Mouse (Mus musculus): ENCODE data around the gene Pbxip1. TPM values are rescaled to one million over a fixed set of nuclear protein-coding genes. Genes with fewer than 3 reads are reported as not detected.
A peak's percentile ranks its signal among the peaks of the same experiment; 100 is the strongest.

The Pbxip1 gene
- total RNA-seq, 2 experiments from 2014 or later, result 202 to 227 TPM

DNA sequence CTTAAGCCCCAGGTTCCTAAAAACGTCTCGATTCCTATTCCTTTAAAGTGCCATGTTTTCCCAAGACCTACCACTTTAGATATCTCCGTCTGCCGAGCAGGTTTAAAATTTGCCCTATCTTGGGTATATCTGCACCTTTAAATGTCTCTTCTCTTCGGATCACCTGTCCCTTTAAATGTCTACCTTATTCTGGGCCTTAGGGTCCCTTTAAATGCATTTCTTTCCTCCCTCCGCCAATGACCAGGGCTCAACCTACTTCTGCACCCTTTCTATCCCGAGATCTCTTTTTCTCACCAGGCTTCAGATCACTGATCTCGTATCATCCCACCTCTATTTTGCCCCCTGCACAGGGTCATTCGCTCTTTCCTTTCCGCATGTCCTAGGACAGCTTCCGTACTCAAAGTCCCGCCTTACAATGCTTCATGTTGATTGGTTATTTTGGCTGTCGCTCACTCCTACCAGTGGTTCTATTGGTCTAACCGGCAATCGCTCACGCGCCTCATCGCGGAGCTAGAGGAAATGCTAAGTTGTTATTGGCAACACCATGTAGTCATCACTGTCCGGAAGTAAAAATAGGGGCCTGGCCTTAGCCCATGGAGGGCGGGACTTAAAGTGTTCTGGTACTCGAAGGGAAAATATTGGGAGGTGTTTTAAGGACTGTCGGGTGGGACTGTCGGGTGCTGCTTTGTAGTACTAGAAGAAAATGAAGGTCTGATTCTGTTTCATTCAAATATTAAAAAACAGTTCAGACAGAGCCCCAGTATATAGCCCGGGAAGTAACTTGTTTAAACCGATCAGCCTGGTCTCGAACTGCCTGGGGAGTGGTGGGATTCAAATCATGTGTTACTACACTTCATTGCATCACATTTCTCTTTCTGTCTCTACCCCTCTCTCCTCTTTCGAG lies 24.8 kb upstream of the Pbxip1 start, which contains the start of gene Flad1:
Gene Flad1, minus strand, starts transcription at position 381 of the 904 bp plus-strand sequence.
- peak within 1 kb of the TSS; percentile 91 for H3K27ac ChIP-seq
- intact Hi-C loops (cut with DNase I), result loop anchor here (2.0 kb wide), 1 partner anchor 15 kb away; no protein-coding TSS in a partner anchor
- H3K4me3 ChIP-seq, result peak within 1 kb of the TSS; percentile 91
- peak; percentile 95 for DNase-seq
- TF ChIP-seq CTCF (IDR thresholded peaks at IDR 0.05), result no peak

DNA sequence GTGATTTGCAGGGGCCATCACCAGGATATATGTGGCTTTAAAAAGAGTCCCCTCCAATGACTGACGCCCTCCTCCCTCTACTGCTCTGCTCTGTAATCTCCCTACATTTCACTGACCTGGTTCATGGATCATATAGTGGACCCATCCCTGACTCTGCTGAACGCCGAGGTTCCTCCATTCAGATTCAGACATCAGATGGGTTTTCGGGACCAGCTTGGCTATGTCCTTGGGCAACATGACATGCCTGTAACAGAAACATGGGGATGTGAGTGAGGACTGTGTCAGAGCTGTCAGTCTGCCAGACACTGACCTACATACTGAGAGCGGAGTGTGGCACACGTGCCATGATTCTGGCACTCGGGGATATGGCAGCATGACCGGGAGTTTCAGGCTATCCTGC lies 20.3 kb upstream of the Pbxip1 start:
- H3K4me3 ChIP-seq, result no peak overlapping the region
- no peak for DNase-seq
- no peak overlapping the region for H3K27ac ChIP-seq
- TF ChIP-seq CTCF (IDR thresholded peaks at IDR 0.05), result no peak
- intact Hi-C loops (cut with DNase I), result no loop called here

DNA sequence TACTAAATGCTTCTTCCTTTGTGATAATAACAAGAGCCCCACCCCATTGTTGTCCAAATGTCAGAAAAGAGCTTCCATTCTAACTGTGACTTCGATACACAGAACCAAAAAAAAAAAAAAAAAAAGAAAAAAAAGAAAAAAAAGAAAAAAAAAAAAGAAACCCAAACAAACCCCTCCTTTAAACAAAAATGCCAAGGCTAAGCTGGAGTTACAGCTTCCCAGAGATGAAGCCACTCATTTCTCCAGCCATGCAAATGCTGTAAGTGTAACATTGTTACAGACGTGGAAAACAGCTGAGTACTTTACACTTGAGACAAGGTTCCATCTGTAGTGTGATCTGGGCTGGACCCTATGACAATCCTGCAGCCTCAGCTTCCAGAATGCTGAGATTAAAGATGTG lies 19.4 kb upstream of the Pbxip1 start:
- intact Hi-C loops (cut with DNase I), result no loop called here
- Histone ChIP-seq H3K4me3 (peak overlapping the region; percentile 85), H3K27ac (no peak overlapping the region)
- no peak for DNase-seq
- no peak for TF ChIP-seq CTCF (IDR thresholded peaks at IDR 0.05)

DNA sequence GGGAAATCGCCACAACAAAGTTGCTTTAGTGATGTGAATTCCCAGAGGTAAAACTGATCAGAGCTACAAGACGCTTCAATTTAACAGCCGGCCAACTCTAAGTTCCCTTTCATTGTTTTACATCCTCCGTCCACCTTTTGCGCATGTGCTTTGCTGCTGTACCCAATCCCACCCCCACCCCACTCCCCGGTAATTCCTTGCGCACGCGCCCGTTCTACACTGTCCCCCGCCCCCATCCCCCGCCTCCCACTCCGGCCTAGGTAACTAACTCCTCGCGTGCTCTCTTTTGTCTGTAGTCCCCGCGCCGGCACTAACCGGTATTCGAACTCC lies 18.7 kb upstream of the Pbxip1 start:
- Histone ChIP-seq H3K27ac (peak overlapping the region; percentile 94), H3K4me3 (peak overlapping the region; percentile 85)
- DNase-seq, result no peak
- no peak for TF ChIP-seq CTCF (IDR thresholded peaks at IDR 0.05)
- intact Hi-C loops (cut with DNase I), result no loop called here

DNA sequence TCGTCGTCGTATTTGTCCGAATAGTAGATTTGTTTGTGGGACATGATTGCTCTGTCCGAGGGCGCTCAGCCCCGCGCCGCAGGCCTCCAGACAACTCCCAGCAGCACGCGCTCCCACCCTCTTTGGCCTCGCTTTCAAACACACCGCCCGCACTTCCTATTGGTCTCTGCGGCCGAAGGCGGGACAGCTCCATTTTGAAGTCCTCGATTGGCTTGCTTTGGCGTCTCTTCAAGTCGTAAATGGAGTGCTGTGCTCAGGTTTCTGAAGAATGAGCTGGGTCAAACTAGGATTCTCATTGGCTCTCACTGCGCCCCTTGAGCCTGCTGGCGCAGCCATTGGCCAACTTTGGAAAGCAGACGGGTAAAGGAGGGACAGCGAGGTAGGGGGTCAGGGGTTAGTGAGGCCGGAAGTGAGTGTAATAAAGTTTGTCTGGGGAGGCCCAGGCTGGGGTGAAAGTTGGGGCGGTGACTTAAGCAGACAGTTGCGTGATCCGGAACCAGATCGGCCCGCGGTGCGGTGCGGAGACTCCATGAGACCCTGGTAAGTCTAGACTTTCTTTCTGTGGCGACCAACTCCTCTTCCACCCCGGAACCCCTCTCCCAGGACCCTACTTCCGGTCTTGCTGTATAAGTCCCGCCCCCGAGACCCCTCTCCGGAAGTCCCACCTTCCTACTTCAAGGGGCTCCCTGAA lies 18.2 kb upstream of the Pbxip1 start, which contains the start of the genes Cks1b and Shc1:
Gene Cks1b, minus strand, starts transcription at position 214 of the 691 bp plus-strand sequence.
Gene Shc1, plus strand, starts transcription at position 274 of the 691 bp plus-strand sequence.
- H3K27ac ChIP-seq, result peak within 1 kb of the TSS; percentile 94
- peak within 1 kb of the TSS; percentile 85 for H3K4me3 ChIP-seq
- TF ChIP-seq CTCF (IDR thresholded peaks at IDR 0.05), result no peak
- peak; percentile 95 for DNase-seq
- intact Hi-C loops (cut with DNase I), result no loop called here

DNA sequence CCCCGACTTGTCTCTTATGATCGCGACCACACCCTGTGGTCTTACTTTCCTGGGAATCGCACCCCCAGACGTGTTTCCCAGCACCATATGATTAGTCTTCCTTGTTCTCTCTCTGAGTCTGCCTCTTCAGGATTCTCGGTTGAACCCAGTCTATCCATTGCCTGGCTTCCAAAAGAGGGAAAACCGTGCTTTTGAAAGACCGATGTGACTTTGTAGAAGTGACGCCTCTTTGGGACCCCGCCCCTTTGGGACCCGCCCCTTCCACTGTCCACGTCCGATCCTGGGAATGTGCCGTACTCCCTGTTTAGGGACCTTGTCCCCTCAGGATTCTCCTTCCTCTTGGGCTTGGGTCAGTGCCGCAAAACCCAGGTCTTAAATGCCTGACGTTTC lies 17.6 kb upstream of the Pbxip1 start:
- Histone ChIP-seq H3K27ac (peak overlapping the region; percentile 94), H3K4me3 (peak overlapping the region; percentile 85)
- DNase-seq, result peak; percentile 86
- intact Hi-C loops (cut with DNase I), result no loop called here
- no peak for TF ChIP-seq CTCF (IDR thresholded peaks at IDR 0.05)

DNA sequence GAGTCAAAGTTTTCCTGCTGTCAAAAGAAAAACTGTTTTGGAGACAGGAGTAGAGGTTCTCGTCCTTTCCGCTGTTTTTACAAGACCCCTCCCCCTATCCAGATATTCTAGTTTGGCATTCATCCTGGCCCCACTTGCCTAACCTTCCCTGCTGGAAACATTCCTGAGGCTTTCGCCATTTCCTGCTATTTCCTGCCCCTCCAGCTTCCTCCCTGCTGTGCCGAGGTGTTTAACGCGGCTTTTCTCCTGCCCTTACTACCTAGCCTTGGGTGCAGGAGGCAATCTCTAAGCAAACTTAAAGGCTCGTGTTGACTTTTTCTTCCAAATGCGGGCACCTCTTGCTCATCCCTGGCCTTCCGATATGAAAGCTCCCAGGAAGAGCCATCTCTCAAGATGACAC lies 16.9 kb upstream of the Pbxip1 start:
- peak; percentile 67 for DNase-seq
- intact Hi-C loops (cut with DNase I), result no loop called here
- Histone ChIP-seq H3K27ac (peak overlapping the region; percentile 94), H3K4me3 (peak overlapping the region; percentile 85)
- no peak for TF ChIP-seq CTCF (IDR thresholded peaks at IDR 0.05)

DNA sequence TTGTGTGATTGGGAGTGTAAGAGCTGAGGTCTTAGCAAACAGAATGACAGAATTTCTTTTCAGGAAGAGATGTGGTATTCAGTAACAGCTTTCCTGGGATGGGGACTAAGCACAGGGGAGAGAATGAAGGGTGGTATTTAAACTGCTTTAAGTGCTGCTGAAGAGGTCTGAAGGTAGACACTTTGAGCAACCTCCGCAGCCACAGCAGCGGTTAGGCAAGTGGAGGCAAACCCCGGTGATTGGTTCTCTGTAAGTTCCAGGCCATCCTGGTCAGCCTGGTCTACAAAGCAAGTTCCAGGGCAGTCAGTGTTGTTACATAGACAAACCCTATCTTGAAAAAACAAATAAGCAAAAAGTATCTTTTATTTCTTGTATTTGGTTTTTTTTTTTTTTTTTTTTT lies 16.5 kb upstream of the Pbxip1 start:
- H3K4me3 ChIP-seq, result peak overlapping the region; percentile 85
- TF ChIP-seq CTCF (IDR thresholded peaks at IDR 0.05), result no peak
- peak overlapping the region; percentile 94 for H3K27ac ChIP-seq
- intact Hi-C loops (cut with DNase I), result no loop called here
- DNase-seq, result no peak

DNA sequence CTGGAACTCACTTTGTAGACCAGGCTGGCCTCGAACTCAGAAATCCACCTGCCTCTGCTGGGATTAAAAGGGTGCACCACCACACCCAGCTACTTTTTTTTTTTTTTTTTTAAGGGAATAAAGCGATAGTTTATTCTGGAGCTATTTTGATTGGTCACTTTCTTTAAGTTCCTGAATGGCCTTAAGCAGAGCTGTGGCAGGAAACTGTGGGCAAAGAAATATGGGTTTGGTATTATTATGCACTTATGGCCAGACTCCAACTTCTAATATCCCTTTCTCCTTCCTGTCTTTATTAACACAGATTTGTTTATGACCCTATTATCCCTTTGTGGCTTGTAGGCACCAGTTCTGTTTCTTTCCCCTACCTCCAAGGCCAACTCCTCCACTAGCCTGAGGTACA lies 16.1 kb upstream of the Pbxip1 start:
- DNase-seq, result no peak
- peak overlapping the region; percentile 94 for H3K27ac ChIP-seq
- intact Hi-C loops (cut with DNase I), result no loop called here
- TF ChIP-seq CTCF (IDR thresholded peaks at IDR 0.05), result no peak
- H3K4me3 ChIP-seq, result peak overlapping the region; percentile 67

DNA sequence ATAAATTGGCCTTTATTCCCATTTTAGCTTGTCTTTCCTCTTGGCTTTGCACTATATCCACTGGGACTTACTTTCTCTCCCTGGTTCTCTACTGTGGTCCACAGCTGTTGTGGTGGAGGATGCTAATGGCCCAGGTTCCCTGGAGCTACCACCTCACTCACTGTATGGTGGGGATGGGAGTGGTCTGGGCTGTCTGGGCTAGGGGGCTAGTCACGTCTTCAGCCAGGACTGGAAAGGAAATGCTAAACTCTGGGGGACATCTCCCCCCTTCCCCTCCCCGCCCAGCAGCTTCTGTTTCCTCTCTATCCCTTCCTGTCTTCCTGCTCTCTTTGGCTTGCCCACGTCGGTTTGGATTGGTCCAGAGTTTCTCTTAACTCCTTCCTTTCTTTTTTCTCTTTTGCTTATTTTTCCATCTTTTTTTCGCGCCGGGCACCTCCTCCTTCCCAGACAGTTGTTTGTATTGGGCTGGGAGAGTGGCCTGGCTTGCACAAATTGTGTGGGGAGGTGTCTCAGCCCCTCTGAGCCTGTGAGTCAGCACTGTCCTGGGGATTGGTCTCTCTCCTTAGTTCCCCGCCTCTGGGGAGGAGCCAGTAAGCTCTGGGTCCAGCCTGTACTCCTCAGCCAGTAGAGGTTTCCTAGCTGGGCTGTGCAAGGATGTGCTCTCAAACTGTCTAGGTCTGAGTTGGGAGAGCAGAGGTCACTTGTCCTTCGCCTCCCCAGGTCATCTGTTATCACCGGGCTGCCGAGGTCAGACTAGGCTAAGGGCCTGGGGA lies 15.3 kb upstream of the Pbxip1 start:
- intact Hi-C loops (cut with DNase I), result no loop called here
- DNase-seq, result peak; percentile 90
- Histone ChIP-seq H3K4me3 (peak overlapping the region; percentile 67), H3K27ac (peak overlapping the region; percentile 94)
- no peak for TF ChIP-seq CTCF (IDR thresholded peaks at IDR 0.05)

DNA sequence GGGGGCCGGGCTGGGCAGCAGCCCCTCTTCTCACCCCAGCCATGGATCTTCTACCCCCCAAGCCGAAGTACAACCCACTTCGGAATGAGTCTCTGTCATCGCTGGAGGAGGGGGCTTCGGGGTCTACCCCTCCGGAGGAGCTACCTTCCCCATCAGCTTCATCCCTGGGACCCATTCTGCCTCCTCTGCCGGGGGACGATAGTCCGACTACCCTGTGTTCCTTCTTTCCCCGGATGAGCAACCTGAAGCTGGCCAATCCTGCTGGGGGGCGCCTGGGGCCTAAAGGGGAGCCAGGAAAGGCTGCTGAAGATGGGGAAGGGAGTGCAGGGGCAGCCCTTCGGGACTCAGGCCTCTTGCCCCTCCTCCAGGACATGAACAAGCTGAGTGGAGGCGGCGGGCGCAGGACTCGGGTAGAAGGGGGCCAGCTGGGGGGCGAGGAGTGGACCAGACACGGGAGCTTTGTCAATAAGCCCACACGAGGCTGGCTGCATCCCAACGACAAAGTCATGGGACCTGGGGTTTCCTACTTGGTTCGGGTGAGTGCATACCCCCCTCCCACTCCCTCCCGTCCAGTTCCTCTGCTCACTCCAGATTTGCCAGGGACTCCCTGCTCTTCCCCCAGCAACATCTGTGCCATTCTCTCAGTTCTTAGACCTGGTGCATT lies 14.6 kb upstream of the Pbxip1 start:
- intact Hi-C loops (cut with DNase I), result no loop called here
- peak overlapping the region; percentile 94 for H3K27ac ChIP-seq
- TF ChIP-seq CTCF (IDR thresholded peaks at IDR 0.05), result no peak

More for the DNA sequence above, 14.6 kb upstream of the Pbxip1 start:
- DNase-seq, result peak; percentile 48
- peak overlapping the region; percentile 67 for H3K4me3 ChIP-seq

All from gastrocnemius, adult 2 months (tissue).